ENCODE assay signal across 15 mouse cellular contexts in the genomic region with DNA sequence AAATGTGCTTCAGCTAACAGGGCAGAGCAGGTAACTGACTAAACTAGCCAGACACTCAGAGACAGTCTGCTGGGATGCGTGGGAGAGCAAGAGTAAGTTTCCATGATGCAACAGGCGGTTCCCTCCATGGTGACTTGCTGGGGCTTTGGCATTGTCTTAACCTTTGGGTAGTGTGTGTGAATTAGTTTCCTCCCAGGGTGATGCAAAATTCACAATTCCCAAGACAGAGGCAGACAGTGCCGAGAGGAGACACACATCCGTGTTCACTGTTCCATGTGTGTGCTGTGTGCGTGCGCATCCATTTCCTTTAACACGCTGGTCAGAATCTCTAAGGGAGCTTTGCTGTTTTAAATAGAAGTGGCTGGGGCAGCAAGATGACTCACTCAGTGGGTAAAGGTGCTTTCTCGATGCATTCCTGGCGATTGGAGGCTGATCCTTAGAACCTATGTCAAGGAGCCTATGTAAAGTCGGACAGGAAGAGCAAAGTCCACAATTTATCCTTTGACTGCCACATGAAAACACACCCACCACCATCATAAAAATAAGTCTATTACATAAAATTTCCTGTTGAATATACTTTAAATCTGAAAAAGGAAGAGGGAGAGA.
"Had no signal": no experiment of that assay in that cellular context is flagged by ENCODE, and none has a peak within 500 bp of the region (broad histone marks: within the 10 kb centered on the region; RNA-seq: fewer than 3 reads in every experiment).

No protein-coding gene starts in this region.

- H3K4me3 ChIP-seq: layer of hippocampus, adult 2 months; limb, embryonic 13.5 days; megakaryocyte, embryonic 14.5 days; midbrain, embryonic 15.5 days; neural tube, embryonic 13.5 days had no signal

- H3K9me3 ChIP-seq: limb, embryonic 13.5 days; megakaryocyte, embryonic 14.5 days; midbrain, embryonic 15.5 days; neural tube, embryonic 13.5 days had no signal

- H3K27ac ChIP-seq: kidney, postnatal 0 days; layer of hippocampus, adult 2 months; limb, embryonic 13.5 days; liver, embryonic 14.5 days; macrophage; midbrain, embryonic 15.5 days; neural tube, embryonic 13.5 days had no signal

- H3K4me2 ChIP-seq: limb, embryonic 13.5 days; midbrain, embryonic 11.5 days; midbrain, embryonic 15.5 days; neural tube, embryonic 13.5 days had no signal

- H3K4me1 ChIP-seq: midbrain, embryonic 15.5 days; neural tube, embryonic 13.5 days had no signal

- ATAC-seq: midbrain, embryonic 15.5 days had no signal

- H3K9ac ChIP-seq: limb, embryonic 13.5 days; liver, embryonic 14.5 days; midbrain, embryonic 15.5 days; neural tube, embryonic 13.5 days had no signal

- DNase-seq: kidney, adult 9 months; kidney, postnatal 36 days; lung, adult 18-20 months; retina, postnatal 1 day; right cerebral cortex, postnatal 4 days; thymus, postnatal 36 days had no signal

- H3K27me3 ChIP-seq: limb, embryonic 13.5 days; megakaryocyte, embryonic 14.5 days; midbrain, embryonic 15.5 days; neural tube, embryonic 13.5 days had no signal
